Mouse (Mus musculus) heart, embryonic 16.5 days (tissue): ENCODE results near the gene Srrm3. TPM values are rescaled to one million over a fixed set of nuclear protein-coding genes. Genes with fewer than 3 reads are reported as not detected.
A peak's percentile ranks its signal among the peaks of the same experiment; 100 is the strongest.

Experiments
- ATAC-seq: fragments of 200-750 bp; cut with Nextera tagmentation; replicated peaks from 2 replicates; pipeline ENCODE4 v1.8.0; 2017; ENCODE audit warnings: moderate number of reproducible peaks; ENCODE audit not compliant: insufficient read depth, low FRiP score; ENCODE audit errors: extremely low read depth
- H3K27ac ChIP-seq: fragments of 300-500 bp; sonication (generic); 2 replicates; pipeline ENCODE4 v1.5.1; 2014; ENCODE audit warnings: mild to moderate bottlenecking, low read length, control low read depth, moderate library complexity
- H3K27me3 ChIP-seq: fragments of 300-500 bp; sonication (generic); 2 replicates; pipeline ENCODE4 v1.6.1; 2014; ENCODE audit warnings: low read length, mixed read lengths; ENCODE audit not compliant: control insufficient read depth, insufficient read depth
- H3K36me3 ChIP-seq: fragments of 300-500 bp; sonication (generic); 2 replicates; pipeline ENCODE4 v1.6.1; 2014; ENCODE audit not compliant: control insufficient read depth, insufficient read depth
- H3K4me1 ChIP-seq: fragments of 300-500 bp; sonication (generic); 2 replicates; pipeline ENCODE4 v1.6.1; 2014; ENCODE audit warnings: low read length, mixed read lengths; ENCODE audit not compliant: control insufficient read depth, insufficient read depth
- H3K4me2 ChIP-seq: fragments of 300-500 bp; sonication (generic); 2 replicates; pipeline ENCODE4 v1.6.1; 2014; ENCODE audit warnings: low read depth, mild to moderate bottlenecking, control low read depth, low read length
- H3K4me3 ChIP-seq: fragments of 300-500 bp; sonication (generic); 2 replicates; pipeline ENCODE4 v1.5.1; 2014; ENCODE audit warnings: mild to moderate bottlenecking, control low read depth, low read length
- H3K9ac ChIP-seq: fragments of 300-500 bp; sonication (generic); 2 replicates; pipeline ENCODE4 v1.6.1; 2014; ENCODE audit warnings: low read length, control low read depth
- H3K9me3 ChIP-seq: fragments of 300-500 bp; sonication (generic); replicated peaks from 2 replicates; pipeline ENCODE4 v1.6.1; 2016; ENCODE audit warnings: low read length; ENCODE audit not compliant: control insufficient read depth
- WGBS: fragments of 180-500 bp; shearing (Covaris S2); extraction: QIAGEN DNeasy Blood & Tissue Kit; methylation state at CpG from one replicate; pipeline ENCODE4 v1.1.7; 2014; 5-methylcytosine and 5-hydroxymethylcytosine counted together
- polyA plus RNA-seq: library from polyadenylated mRNA; unstranded; fragments of >200 nt; fragmentation: Nextera tagmentation; extraction: Ambion mirVana; gene quantifications from 2 replicates; pipeline ENCODE4 v1.2.1, GENCODE M21; 2015

Gene Srrm3
- polyA plus RNA-seq, 1 experiment from 2014 or later, result 0.07 TPM

DNA sequence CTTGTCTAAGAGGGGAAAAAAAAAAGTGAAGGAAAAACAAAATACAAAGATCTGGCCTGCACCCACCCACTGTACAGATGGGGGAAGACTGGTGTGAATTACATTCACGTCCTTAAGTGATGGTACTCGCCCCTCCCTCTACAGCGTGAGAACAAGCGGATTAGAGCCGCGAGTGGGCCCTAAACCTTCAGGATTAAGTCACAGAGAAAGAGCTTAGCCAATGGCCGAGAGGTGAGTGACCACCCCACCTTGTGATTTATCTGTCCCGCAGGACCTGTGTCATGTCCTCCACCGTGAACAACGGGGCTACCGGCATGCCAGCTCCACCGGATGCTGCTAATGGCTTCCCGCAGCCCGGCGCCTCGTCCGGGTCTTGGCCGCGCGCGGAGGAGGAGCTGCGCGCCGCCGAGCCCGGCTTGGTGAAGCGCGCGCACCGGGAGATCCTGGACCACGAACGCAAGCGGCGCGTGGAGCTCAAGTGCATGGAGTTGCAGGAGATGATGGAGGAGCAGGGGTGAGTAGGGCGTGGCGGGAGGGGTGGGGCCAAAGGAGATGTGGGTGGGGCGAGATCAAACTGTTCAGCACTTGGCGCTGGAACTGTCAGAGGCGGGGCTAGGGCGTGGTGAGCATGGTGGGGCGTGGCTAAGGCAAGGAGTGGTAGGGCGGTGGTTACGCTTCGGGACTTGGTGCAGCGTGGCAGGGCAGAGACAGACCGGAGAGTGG is 28.2 kb downstream of the Srrm3 start:
- WGBS, result under 1% methylated on average over 47 of the region's 47 CpGs
- H3K9me3 ChIP-seq, result no peaks in the 10 kb centered on the region
- peaks cover 11% of the 10 kb centered on the region for H3K4me1 ChIP-seq
- H3K4me2 ChIP-seq, result peak overlapping the region; percentile 90
- peaks cover 21% of the 10 kb centered on the region for H3K27me3 ChIP-seq
- ATAC-seq, result peak; percentile 83
- H3K36me3 ChIP-seq, result no peaks in the 10 kb centered on the region
- peak overlapping the region; percentile 34; the same call in 1 of the 2 replicates for H3K9ac ChIP-seq
- H3K4me3 ChIP-seq, result peak overlapping the region; percentile 57
- no peak overlapping the region for H3K27ac ChIP-seq

GRCm38 (mm10) chr5:135835492-135835858 is 28.8 kb downstream of the Srrm3 start:
- Histone ChIP-seq H3K4me3 (peak overlapping the region; percentile 57), H3K27ac (no peak overlapping the region), H3K36me3 (no peaks in the 10 kb centered on the region), H3K4me1 (peaks cover 11% of the 10 kb centered on the region), H3K9ac (no peak overlapping the region), H3K9me3 (no peaks in the 10 kb centered on the region), H3K4me2 (peak overlapping the region; percentile 90), H3K27me3 (peaks cover 21% of the 10 kb centered on the region)
- WGBS, result 5% methylated on average over 12 of the region's 12 CpGs
- no peak for ATAC-seq

GRCm38 (mm10) chr5:135835981-135836380 is 29.3 kb downstream of the Srrm3 start:
- H3K27me3 ChIP-seq, result peaks cover 21% of the 10 kb centered on the region
- H3K27ac ChIP-seq, result no peak overlapping the region
- peak overlapping the region; percentile 90 for H3K4me2 ChIP-seq
- no peak overlapping the region for H3K9ac ChIP-seq
- no peak for ATAC-seq
- H3K4me1 ChIP-seq, result peaks cover 11% of the 10 kb centered on the region
- WGBS, result 24% methylated on average over 12 of the region's 12 CpGs
- no peaks in the 10 kb centered on the region for H3K9me3 ChIP-seq
- no peak overlapping the region; the same call in 1 of the 2 replicates for H3K4me3 ChIP-seq
- no peaks in the 10 kb centered on the region for H3K36me3 ChIP-seq

- 66% methylated on average over 6 of the region's 6 CpGs for WGBS
- Histone ChIP-seq H3K9me3 (no peaks in the 10 kb centered on the region), H3K4me3 (no peak overlapping the region), H3K4me1 (no peaks in the 10 kb centered on the region), H3K9ac (no peak overlapping the region), H3K27me3 (0 out of 2 replicates have a peak, but pooled peaks cover under 1% of the 10 kb centered on the region), H3K36me3 (no peaks in the 10 kb centered on the region), H3K27ac (no peak overlapping the region), H3K4me2 (no peak overlapping the region)
- ATAC-seq, result no peak
Measured at GRCm38 (mm10) chr5:135841651-135842050, 35.0 kb downstream of the Srrm3 start.

- Histone ChIP-seq H3K27ac (no peak overlapping the region), H3K4me2 (no peak overlapping the region), H3K27me3 (0 out of 2 replicates have a peak, but pooled peaks cover 6% of the 10 kb centered on the region), H3K9me3 (0 out of 2 replicates have a peak, but pooled peaks cover 5% of the 10 kb centered on the region), H3K4me3 (no peak overlapping the region), H3K9ac (no peak overlapping the region), H3K36me3 (no peaks in the 10 kb centered on the region), H3K4me1 (no peaks in the 10 kb centered on the region)
- ATAC-seq, result no peak
- 18% methylated on average over 5 of the region's 5 CpGs for WGBS
Measured at GRCm38 (mm10) chr5:135843418-135843817, 36.7 kb downstream of the Srrm3 start.

DNA sequence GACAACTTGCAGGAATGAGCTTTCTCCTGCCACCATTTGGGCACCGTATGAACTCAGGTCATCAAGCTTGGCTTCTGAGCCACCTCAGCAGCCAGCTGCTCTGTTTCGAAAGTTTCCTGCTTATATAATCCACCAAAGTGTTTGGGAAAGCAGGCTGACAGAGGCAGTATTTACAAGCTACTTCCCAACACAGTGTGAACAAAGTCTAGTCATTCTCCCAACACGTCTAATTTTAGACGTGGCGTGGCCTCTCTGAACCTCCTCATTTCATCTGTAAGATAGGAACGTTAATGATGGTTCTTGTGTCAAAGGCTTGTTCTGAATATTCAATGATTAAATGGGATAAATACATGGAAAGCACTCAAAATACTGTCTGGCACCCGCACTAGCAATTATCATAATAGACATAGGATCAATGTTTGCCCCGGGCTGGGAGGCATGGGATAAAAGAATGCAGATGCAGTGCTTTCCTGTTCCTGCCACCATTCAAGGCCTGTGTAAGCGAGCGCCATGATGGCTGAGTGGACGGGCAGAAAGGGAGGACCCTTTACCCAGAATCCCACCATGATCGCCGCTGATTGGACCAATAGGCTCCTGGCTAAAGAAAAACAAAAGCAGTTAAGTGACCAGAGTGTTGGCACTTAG is 39.1 kb downstream of the Srrm3 start:
- H3K9me3 ChIP-seq, result 0 out of 2 replicates have a peak, but pooled peaks cover 5% of the 10 kb centered on the region
- 68% methylated on average over 13 of the region's 13 CpGs for WGBS
- H3K36me3 ChIP-seq, result no peaks in the 10 kb centered on the region
- H3K4me2 ChIP-seq, result no peak overlapping the region
- no peak for ATAC-seq
- H3K9ac ChIP-seq, result no peak overlapping the region
- H3K4me1 ChIP-seq, result no peaks in the 10 kb centered on the region
- H3K27me3 ChIP-seq, result peaks cover 22% of the 10 kb centered on the region
- no peak overlapping the region for H3K4me3 ChIP-seq
- no peak overlapping the region for H3K27ac ChIP-seq

DNA sequence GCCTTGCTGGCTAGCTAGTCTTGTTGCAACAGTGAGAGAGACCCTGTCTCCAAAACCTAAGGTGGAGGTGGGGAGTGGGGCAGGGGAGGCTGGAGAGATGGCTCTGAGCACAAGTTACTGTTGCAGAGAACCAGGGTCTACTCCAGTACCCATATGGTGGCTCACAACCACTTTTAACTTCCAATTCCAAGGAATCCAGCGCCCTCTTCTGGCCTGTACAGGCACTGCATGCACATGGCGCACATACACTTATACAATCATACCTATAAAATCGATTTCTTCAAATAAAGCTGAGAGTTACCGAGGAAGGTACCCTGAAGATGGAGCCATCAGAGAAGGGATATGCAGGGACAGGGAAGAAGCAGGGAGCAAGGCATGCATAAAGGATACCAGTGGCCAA is 40.8 kb downstream of the Srrm3 start:
- Histone ChIP-seq H3K27ac (no peak overlapping the region), H3K36me3 (no peaks in the 10 kb centered on the region), H3K9ac (no peak overlapping the region), H3K4me3 (no peak overlapping the region), H3K4me2 (no peak overlapping the region), H3K9me3 (0 out of 2 replicates have a peak, but pooled peaks cover 5% of the 10 kb centered on the region), H3K27me3 (peaks cover 38% of the 10 kb centered on the region), H3K4me1 (no peaks in the 10 kb centered on the region)
- ATAC-seq, result no peak
- 68% methylated on average over 4 of the region's 4 CpGs for WGBS

DNA sequence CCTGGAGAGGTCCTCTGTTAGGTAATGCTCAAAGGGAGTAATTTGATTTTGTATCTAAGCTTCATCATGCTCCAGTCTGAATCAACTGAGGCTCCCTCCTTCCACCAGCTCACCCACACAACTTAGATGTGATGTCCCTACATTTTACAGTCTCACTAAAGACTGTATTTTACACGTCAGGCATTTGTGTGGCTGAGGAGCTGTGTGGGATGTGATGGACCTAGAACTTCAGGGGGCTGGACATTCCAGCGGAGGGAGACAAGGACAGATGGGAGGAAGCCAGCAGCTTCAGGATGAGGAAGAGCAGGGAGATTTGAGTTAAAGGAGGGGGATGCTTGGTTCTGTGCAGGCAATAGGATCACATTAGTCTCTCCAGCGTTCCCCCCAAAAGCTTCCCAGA is 41.2 kb downstream of the Srrm3 start:
- Histone ChIP-seq H3K27me3 (peaks cover 42% of the 10 kb centered on the region), H3K4me2 (no peak overlapping the region), H3K9me3 (0 out of 2 replicates have a peak, but pooled peaks cover 5% of the 10 kb centered on the region), H3K4me1 (no peaks in the 10 kb centered on the region), H3K36me3 (no peaks in the 10 kb centered on the region), H3K9ac (no peak overlapping the region), H3K27ac (no peak overlapping the region), H3K4me3 (no peak overlapping the region)
- no peak for ATAC-seq
- WGBS, result 80% methylated on average over 3 of the region's 3 CpGs

- H3K27me3 ChIP-seq, result peaks cover 71% of the 10 kb centered on the region
- WGBS, result under 1% methylated on average over 15 of the region's 15 CpGs
- ATAC-seq, result no peak
- 0 out of 2 replicates have a peak, but pooled peaks cover 5% of the 10 kb centered on the region for H3K9me3 ChIP-seq
- H3K36me3 ChIP-seq, result no peaks in the 10 kb centered on the region
- no peak overlapping the region for H3K27ac ChIP-seq
- H3K4me1 ChIP-seq, result no peaks in the 10 kb centered on the region
- no peak overlapping the region for H3K4me3 ChIP-seq
- no peak overlapping the region for H3K9ac ChIP-seq
- H3K4me2 ChIP-seq, result no peak overlapping the region
Measured at GRCm38 (mm10) chr5:135851024-135851423, 44.3 kb downstream of the Srrm3 start.
